Mouse (Mus musculus) cerebellum, adult 2 months (tissue): ENCODE data around the gene Syne2. TPM values are rescaled to one million over a fixed set of nuclear protein-coding genes. Genes with fewer than 3 reads are reported as not detected.
"Not testable (repeated sequence)": the region's sequence is repeated elsewhere in the genome, so short reads cannot be mapped to it uniquely, and the experiment has no call there.

Source experiments
- DNase-seq, 2 experiments: peaks; one replicate each; pipeline ENCODE4 v3.0.0; 2021
- H3K27ac ChIP-seq: fragments of 200-500 bp; 2 replicates; pipeline ENCODE4 v1.5.1; 2012; ENCODE audit warnings: low read length, control low read depth, inconsistent platforms; ENCODE audit not compliant: insufficient read depth
- H3K27me3 ChIP-seq: fragments of 200-500 bp; 2 replicates; pipeline ENCODE4 v1.6.1; 2012; ENCODE audit warnings: inconsistent platforms, mild to moderate bottlenecking, low read length, moderate library complexity; ENCODE audit not compliant: control insufficient read depth, insufficient read depth
- H3K4me1 ChIP-seq: fragments of 200-500 bp; 2 replicates; pipeline ENCODE4 v1.6.1; 2011; ENCODE audit warnings: low read length; ENCODE audit not compliant: control insufficient read depth, insufficient read depth
- H3K4me3 ChIP-seq: fragments of 200-500 bp; replicated peaks from 2 replicates; pipeline ENCODE3; 2011; ENCODE audit warnings: mild to moderate bottlenecking, low read depth, low read length, control low read depth; ENCODE audit not compliant: insufficient read depth
- CTCF ChIP-seq: fragments of 200-500 bp; IDR thresholded peaks from 2 replicates; pipeline ENCODE4 v1.5.1; 2011; ENCODE audit warnings: low read depth, mild to moderate bottlenecking, control low read depth, low read length, moderate library complexity, borderline replicate concordance; ENCODE audit not compliant: insufficient read depth
- POLR2A ChIP-seq: fragments of 200-500 bp; IDR thresholded peaks from 2 replicates; pipeline ENCODE4 v1.6.1; 2011; ENCODE audit warnings: low read length, control low read depth, borderline replicate concordance; ENCODE audit not compliant: insufficient read depth
- WGBS: fragments of 180-500 bp; shearing (Covaris S2); methylation state at CpG from one replicate; pipeline ENCODE4 v1.1.7; 2018; 5-methylcytosine and 5-hydroxymethylcytosine counted together
- polyA plus RNA-seq: library from polyadenylated mRNA; depleted of rRNA; stranded (reverse); fragments of >200 nt; gene quantifications from 2 replicates; pipeline ENCODE4 v1.2.3, GENCODE M21; 2012; rRNA removed

Gene Syne2
- polyA plus RNA-seq, 1 experiment, result 39.3 TPM

GRCm38 (mm10) chr12:76132591-76132990 lies 314.7 kb downstream of the Syne2 start:
- no peak for DNase-seq
- WGBS, result 92% methylated on average over 4 of the region's 4 CpGs
- no peaks in the 10 kb centered on the region; the same call in 1 of the 2 replicates for H3K27me3 ChIP-seq
- no peaks in the 10 kb centered on the region; the same call in 1 of the 2 replicates for H3K4me1 ChIP-seq
- no peak overlapping the region for H3K27ac ChIP-seq
- TF ChIP-seq CTCF (no peak), POLR2A (no peak)
- H3K4me3 ChIP-seq, result no peak overlapping the region

- not testable (repeated sequence) for H3K27ac ChIP-seq, H3K27me3 ChIP-seq, H3K4me1 ChIP-seq, H3K4me3 ChIP-seq, DNase-seq
- 90% methylated on average over 9 of the region's 9 CpGs for WGBS
Observed at GRCm38 (mm10) chr12:76133081-76133480, 315.1 kb downstream of the Syne2 start.

- WGBS, result 27% methylated on average over 6 of the region's 6 CpGs
- no peaks in the 10 kb centered on the region for H3K4me1 ChIP-seq
- TF ChIP-seq CTCF (no peak), POLR2A (no peak)
- no peaks in the 10 kb centered on the region; the same call in 1 of the 2 replicates for H3K27me3 ChIP-seq
- H3K4me3 ChIP-seq, result no peak overlapping the region
- no peak overlapping the region for H3K27ac ChIP-seq
- DNase-seq, result no peak
Observed at GRCm38 (mm10) chr12:76136701-76137100, 318.8 kb downstream of the Syne2 start.

GRCm38 (mm10) chr12:76152389-76152788 lies 334.5 kb downstream of the Syne2 start:
- WGBS, result 11% methylated on average over 30 of the region's 30 CpGs
- H3K4me1 ChIP-seq, H3K27me3 ChIP-seq, H3K27ac ChIP-seq: not testable (repeated sequence)
- peak; percentile 39 for DNase-seq
- H3K4me3 ChIP-seq, result peak overlapping the region; percentile 13

Other genes with a start within 250 kb of the Syne2 start
- 39.4 and 42.7 TPM in 2 replicates for gene Ppp2r5e, start 221.9 kb upstream of the Syne2 start, polyA plus RNA-seq
- 5.1 and 5.4 TPM in 2 replicates for gene Wdr89, start 148.6 kb upstream of the Syne2 start, polyA plus RNA-seq
- gene Sgpp1, start 82.4 kb upstream of the Syne2 start, polyA plus RNA-seq, result 39.9 and 40.6 TPM in 2 replicates